Mouse (Mus musculus) liver, embryonic 14.5 days (tissue): ENCODE data around the gene Arhgap44.

Source experiments
- CTCF ChIP-seq: IDR thresholded peaks from 2 replicates; pipeline ENCODE4 v1.5.1; 2016; ENCODE audit warnings: antibody characterized with exemption, low read depth, control low read depth
- EP300 ChIP-seq: IDR thresholded peaks from 2 replicates; pipeline ENCODE4 v1.6.1; 2016; ENCODE audit warnings: antibody characterized with exemption, low read depth

GRCm38 (mm10) chr11:65096866-65097265 is 65.9 kb downstream of the Arhgap44 start:
- TF ChIP-seq CTCF (no peak), EP300 (no peak)
